Mouse (Mus musculus) adrenal gland, adult 18-20 months (tissue): Measurements from ENCODE around the gene Rbbp4. TPM values are rescaled to one million over a fixed set of nuclear protein-coding genes. Genes with fewer than 3 reads are reported as not detected.
"Not testable (repeated sequence)": the region's sequence is repeated elsewhere in the genome, so short reads cannot be mapped to it uniquely, and the experiment has no call there.

Experiments used
- DNase-seq, 2 experiments: peaks; one replicate each; pipeline ENCODE4 v3.0.0; 2021 to 2022; ENCODE audit warnings: low spot score in 2 of 2
- long read RNA-seq, 2 experiments: library from polyadenylated mRNA; stranded (forward); transcript quantifications; one replicate each; pipeline ENCODE4 v2.0.0; 2021
- total RNA-seq, 2 experiments: library from RNA; stranded (reverse); gene quantifications; 1 replicate in 1 of 2; 2 replicates in 1 of 2; pipeline ENCODE4 v1.2.3; 2021

Gene Rbbp4
- total RNA-seq = 100 to 1,000 TPM; 128 to 132 TPM
- long read RNA-seq, experiment 1, full-length matches to known transcripts = 3 of 10 reads
- long read RNA-seq, experiment 1, partial matches to known transcripts = 0 of 10 reads
- long read RNA-seq, experiment 1, other reads (novel, unspliced or antisense) = 7 of 10 reads
- long read RNA-seq, experiment 2, full-length matches to known transcripts = 65 of 97 reads
- long read RNA-seq, experiment 2, partial matches to known transcripts = 6 of 97 reads
- long read RNA-seq, experiment 2, other reads (novel, unspliced or antisense) = 26 of 97 reads

DNA sequence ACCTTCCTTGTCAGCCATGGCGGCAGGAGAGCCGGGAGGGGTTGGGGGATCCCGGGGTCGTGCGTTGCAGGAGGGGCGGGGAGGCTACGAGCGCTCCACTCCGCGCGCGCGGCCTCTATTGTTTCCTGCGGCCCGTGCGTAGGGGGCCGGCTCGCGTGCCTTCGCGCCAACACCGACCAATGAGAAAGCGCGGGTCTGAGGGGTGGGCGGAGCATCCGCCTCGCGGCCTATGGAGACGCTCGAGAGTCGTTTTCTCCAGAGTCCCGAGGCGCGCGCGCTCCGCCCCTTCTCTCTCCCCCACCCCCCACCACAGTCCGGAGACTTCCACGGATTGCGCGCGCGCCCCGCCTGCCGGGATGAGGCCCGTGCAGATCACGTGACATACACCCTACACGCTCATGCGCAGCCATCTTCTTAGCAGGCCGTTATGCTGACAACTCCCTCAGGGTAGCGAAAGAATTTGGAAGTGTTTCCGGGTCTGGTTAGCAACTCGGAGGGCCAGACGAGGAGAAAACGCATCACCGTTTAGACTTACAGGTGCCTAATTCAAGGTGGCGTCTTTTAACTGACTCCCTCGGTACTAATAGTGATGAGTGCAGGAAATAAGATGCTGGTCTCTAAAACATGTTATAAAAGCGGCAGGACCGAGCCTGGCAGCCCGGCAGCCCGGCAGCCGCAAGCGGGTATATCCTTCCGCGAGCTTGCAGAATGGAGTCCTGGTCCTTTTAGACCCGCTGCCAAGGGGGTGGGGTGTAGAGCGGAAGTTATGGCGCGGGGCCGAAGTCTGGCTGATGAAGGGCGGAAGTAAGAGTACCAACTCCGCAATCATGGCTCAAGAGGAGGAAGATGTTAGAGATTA lies at the start of gene Rbbp4, which contains the start of gene Zbtb8os:
Gene Rbbp4 (minus strand): TSS at position 155 of the 859 bp plus-strand sequence.
Gene Zbtb8os (plus strand): TSS at position 480 of the 859 bp plus-strand sequence.
- DNase-seq = peak; percentile 91 to 94

DNA sequence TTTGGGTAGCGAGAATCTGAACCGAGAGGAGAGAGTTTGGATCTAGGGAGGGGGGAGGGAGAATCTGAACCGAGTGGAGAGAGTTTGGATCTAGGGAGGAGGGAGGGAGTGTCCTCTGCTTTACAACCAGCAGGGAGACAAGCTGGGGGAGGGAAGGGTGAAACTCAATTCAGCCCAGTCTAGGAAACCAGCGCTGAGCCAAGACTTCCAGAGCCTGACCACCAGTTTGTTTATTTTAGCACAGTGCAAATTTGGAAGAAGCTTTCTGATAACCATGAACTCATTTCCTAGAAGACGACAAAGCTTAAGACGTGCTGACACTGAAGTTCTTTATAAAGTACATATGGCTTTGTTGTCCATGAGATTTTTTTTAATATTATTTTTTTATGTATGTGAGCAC lies 49.3 kb upstream of the Rbbp4 start:
- DNase-seq = no peak

DNA sequence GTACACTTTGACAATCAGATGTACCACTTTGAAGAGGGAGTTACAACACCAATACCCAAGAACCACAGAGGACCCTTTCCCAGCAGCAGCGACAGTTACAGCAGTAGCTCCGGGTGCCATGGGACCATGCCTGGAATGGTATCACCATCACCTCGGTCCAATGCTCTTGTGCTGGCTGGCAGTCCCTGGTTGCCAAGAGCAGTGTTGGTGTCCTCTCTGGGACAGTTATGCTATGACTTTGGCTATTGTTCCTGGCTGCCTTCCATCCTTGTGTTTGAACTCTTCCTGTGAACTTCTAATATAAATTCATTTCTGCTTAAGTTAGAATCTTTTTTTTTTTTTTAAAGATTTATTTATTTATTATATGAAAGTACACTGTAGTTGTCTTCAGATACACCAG lies 48.4 kb upstream of the Rbbp4 start:
- DNase-seq = no peak

DNA sequence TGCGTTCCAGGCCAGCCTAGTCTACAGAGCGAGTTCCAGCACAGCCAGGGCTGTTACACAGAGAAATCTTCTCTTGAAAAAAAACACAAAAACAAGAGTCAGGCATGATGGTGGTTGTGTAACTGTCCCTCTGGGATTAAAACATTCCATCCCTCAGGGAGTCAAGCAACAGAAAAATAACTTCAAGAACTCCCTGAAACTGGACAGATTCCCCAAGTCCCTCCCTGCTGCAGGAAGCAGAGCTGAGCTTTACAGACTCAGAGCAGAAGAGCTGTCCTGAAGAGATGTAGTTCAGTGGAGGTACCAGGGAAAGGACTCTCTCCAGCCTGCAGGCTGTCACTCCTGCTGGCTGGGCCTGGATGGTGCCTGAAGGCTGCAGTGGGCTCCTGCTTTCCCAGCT lies 47.3 kb upstream of the Rbbp4 start:
- no peak for DNase-seq

DNA sequence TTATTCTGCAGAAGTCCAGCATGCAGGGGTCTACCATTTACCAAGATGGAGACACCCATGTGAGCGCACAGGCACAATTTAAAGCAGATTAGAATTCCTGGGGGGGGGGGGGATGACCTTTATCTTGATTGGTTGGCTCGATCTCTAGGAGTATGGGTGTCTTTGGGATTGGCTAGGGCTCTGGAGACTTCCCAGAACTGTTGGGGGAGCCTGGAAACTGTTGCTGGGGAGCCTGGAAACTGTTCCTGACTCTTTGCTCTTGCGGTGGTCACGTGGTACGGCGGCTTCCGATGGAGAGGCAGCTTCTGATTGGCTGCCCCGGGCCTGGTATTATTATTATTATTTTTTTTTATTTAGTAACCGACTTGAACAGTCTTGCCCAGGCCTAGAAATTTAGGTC lies 46.9 kb upstream of the Rbbp4 start:
- DNase-seq = no peak

DNA sequence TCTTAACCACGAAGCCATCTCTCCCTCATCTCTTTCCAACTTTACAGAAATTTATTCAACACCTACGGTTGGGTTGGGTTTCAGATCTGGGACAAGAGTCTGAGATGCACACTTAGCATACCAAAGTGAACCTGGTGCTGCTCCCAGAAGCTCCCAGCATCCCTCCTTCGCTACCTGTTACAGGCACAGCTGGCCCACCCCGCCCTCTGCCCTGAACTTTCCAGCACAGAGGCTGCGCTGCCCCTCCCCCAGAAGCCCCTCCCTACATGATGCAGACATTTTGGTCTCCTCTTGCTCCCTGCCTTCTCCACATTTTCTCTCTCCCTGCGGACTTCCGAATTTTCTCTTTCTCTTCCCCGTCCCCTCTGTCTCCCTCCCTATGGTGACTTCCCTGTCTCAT lies 46.0 kb upstream of the Rbbp4 start:
- DNase-seq = no peak

DNA sequence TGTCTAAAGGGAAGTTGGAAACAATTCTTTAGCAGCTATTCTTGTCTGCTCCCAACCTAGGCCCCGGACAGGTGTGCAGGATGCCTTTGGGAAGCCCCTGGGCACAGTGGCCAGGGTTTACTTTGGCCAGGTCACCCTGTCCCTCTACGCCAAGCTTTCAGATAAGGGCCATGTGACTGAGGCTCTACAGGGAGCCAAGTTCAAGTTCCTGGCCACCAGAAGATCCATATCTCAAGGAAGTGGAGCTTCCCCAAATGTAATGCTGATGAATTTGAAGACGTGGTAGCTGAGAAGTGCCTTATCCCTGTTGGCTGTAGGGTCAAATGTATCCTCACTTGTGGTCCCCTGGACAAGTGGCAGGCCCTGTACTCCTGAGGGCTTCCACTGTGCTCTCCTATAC lies 44.6 kb upstream of the Rbbp4 start:
- no peak for DNase-seq

DNA sequence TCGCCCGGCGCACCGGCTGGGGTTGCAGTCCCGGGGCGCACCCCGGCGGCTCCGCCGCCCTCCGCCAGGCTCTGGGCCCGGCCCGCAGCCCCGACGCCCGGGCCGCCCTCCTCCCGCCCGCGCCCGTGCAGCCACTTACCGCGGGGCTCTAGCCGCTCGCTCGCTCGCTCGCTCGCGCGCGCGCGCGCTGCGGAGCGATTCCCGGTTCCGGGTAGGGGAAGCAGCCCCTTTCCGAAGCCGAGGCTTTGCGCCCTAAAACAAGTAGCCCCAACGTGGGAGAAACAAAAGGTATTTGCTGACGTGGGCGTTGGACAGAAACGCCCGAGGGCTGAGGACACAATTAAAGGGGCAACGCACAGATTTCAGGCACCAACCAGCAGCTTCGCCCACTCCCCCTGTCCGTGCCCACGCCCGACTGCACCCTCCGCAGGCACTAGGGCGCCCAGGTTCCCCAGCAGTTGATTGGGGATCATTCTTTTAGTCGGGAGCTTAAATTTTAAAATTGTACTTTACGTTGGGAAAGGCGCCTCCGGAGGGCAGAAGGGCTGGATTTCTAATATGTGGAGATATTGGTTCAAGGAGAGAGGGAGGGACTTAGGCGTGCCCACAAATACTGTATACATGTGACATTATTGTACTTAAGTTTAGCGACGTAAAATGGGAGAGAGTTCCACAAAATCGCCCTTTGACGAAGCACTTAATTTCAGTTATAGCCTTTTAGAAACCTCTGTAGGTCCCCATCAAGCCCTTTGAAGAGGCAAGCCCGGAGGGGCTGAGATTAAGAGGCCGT lies 42.6 kb upstream of the Rbbp4 start, which contains the start of gene Zbtb8a:
Gene Zbtb8a (minus strand): TSS at position 516 of the 790 bp plus-strand sequence.
- peak; percentile 48 to 50 for DNase-seq

DNA sequence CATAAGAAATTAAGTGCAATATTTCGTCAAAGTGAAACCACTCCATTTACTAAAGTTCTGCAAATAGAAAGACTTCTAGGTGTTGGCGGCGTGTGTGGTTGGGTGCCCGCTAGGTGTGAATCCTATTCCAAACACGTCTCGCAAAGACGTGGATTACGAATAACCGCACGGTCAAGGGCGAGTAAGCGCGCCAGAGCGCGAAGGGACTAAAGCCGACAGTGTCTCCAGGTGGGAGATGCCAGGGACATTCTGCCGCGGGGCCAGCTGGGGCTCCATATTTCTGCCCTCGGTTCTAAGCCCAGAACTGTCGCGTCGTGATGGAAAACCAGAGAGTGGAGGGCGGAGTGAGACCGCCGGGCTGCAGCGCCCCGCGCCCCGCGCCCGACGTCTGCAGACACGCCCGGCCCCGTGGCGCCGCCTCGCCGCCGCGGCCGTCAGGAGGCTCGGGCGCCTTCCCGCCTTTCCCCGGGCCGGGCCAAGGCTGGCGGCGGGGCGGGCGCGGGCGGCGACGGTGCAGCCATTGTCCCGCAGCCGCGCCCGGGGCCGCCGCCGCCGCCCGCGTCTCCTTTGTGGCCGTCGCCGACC lies 41.9 kb upstream of the Rbbp4 start:
- peak; percentile 47 to 60 for DNase-seq

DNA sequence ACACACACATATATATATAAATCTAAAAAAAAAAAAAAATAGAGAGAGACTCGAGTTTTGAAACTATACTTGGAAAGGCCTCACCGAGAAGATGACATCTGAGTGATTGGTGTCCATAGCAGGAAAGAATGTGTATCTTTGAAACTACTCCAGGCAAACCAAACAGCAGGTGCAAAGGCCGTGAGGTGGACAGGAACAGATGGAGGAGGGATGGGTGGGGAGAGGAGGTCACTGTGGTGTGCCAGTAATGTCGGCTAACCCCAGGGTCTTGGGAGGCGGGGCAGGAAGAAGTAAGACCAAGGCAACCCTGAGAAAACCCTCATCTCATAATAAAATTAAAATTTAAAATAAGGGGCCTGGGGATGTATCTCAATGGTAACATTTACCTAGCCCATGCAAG lies 40.7 kb upstream of the Rbbp4 start:
- DNase-seq = no peak

DNA sequence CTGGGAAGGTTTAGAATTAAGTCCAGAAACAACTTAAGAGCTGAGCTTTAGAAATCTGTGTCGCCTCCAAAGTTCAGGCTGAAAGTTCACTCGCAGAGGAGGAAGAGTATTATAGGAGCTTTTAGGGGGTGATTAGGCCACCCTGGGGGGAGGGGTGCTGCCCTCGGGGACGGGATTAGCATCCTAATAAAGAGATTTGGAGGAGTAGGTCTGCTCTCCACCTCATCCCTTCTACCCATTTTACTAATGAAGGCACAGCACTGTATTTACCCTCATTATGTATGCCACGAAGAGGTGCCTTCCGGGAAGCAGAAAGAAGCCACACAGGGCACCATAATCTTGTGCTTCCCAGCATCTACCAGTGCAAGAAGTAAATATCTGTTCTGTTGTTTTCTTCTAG lies 39.8 kb upstream of the Rbbp4 start:
- no peak for DNase-seq

DNA sequence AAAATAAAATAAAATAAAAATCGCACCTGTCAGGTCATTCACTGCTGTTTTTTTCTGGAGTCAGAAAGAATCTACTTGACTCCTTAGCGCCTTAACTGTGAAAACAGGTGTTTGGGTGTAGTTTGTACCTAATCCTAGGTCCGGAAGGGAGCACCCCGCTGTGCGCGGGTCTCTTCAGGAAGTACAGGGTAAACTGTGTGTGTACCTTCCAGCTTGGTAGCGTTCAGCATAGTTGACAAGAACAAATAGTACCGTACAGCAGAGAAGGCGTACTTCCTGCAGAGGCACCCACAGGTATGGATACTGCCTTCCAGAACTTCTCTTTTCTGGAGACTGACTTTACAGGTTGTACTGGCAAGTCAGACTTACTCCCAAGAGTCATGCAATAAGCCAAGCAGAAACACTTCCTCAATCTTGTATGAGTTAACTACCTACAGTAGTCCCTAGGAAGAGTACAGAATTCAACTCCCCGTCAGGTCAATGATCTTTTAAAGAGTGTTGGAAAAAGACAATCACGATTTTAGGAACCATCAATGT lies 39.1 kb upstream of the Rbbp4 start:
- no peak for DNase-seq

DNA sequence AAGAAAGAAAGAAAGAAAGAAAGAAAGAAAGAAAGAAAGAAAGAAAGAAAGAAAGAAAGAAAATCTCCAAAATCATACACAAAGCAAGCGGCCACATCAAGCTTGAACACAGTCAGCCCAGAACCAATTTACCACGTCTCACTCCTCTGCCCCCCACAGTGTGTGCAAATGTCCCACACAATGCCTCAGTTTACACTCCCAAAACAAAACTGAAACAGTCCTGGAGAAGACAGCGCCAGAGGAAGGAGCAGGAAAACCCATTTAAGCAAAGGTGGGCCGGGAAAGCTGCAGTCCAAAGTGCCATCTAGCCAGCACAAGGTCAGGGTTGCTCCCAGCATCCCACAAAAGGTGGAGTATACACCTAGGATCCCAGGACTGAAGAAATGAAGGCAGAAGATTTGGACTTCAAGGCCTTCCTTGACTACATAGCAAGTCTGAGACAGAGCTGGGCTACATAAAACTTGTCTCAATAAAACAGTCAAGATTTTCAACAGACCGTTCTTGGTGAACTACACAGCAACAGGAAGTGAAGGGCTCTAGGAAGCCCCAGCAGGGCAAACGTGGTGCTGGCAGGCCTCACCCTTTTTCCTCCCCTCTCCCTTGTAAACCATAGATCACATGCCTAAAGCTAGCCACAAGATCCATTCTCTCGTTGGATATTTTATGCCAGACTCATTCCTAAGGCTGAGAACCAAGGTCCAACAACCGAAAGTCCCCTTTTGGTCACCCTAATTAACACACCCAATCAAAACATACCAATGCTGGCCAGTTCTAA lies 38.2 kb upstream of the Rbbp4 start:
- DNase-seq = no peak

DNA sequence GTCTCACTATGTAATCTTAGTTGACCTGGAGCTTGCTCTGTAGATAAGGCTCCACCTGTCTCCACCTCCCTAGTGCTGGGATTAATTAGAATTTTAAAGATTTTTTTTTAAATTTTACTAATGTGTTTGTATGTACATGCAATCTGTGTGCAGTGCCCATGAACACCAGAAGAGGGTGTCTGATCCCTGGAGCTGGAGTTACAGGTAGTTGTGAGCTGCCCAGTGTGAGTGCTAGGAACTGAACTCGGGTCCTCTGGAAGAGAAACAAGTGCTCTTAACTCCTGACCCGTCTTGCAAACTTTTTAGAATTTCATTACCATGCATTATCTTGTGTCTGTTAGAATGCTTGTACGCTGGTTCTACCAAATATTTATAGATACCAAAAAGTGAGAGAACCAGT lies 36.2 kb upstream of the Rbbp4 start:
- no peak for DNase-seq

DNA sequence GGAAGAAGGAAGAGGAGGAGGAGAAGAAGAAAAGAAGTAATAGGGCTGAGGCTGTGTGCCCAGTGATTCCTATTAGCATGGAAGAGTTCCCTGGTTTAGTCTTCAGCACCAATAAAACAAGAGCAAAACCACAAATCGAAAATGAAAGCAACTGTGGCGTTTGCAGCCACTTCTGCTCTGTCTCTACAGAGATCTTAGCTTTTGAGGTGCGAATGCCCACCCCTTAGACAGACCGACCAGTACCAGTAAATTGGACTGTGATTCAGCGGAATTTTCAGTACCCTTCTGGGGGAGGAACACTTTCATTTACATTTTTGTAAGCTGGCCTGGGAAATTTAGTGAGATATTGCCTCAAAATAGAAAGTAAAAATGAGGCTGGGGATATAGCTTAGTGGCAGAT lies 30.1 kb upstream of the Rbbp4 start:
- no peak for DNase-seq

DNA sequence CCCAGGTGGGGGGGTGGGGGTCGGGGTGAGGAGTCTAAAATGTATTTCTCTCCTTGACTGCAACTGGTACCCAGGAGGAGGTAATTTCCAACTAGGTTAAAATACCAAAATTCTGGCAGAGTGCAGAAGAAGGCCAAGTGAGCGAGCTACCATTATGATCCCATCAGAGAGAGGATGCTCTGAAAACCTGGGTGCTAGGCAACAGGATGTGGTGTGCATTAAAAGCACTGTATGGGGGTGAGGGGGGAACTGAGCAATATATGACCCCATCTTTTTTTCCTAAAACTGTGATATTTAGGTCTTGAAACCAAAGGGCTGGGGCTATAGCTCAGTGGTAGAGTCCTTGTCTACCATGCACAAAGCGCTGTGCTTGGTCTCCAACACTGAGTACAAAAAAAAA lies 29.2 kb upstream of the Rbbp4 start:
- DNase-seq = no peak

DNA sequence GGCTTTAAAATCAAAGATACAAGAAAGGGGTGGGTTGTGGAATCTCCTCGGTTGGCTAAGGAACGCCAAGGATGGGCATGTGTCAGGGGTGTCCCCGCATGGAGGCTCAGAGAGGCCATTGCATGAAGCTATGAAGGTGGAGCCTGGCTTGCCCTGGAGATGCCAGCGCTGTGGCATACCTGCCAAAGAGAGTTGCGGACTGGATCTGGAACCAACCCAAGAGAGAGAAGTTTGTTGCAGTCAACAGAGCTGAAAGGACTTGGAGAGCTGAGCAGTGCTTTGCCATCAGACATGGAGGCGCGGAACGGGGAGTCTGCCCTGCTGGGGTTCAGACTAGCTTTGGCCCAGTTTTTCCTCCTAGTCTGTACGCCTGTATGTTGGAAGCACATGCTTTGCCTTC lies 28.3 kb upstream of the Rbbp4 start:
- no peak for DNase-seq

DNA sequence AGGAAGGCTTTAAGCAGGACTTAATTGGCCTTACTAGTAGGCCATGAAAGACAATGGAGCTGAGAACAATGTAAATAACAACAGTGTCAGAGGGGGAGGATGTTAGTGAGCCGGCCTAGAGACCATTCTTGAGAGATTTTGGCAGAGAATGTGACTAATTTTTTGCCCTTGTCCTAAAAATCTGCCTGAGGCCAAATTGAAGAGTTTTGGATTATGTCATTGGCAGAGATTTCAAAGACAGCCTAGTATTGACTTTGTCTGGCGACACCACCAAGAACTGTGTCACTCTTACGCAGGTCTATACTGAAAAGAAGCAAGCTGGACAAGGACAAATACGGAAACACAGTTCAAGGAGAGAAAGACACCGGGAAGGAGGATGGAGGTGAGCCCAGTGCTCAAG lies 27.6 kb upstream of the Rbbp4 start:
- no peak for DNase-seq

DNA sequence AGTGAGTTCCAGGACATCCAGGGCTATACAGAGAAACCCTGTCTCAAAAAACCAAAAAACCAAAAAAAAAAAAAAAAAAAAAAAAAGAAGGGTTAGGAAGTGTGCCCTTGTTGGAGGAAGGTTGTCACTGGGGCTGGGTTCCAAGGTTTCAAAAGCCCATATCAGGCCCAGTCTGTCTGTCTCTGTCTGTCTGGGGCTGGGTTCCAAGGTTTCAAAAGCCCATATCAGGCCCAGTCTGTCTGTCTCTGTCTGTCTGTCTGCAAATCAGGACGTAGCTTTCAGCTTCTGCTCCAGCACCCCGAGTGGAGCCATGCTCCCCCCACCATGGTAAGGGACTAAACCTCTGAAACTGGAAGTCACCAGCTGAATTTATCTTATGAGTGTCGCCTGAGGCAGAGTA lies 27.1 kb upstream of the Rbbp4 start:
- not testable (repeated sequence) for DNase-seq

DNA sequence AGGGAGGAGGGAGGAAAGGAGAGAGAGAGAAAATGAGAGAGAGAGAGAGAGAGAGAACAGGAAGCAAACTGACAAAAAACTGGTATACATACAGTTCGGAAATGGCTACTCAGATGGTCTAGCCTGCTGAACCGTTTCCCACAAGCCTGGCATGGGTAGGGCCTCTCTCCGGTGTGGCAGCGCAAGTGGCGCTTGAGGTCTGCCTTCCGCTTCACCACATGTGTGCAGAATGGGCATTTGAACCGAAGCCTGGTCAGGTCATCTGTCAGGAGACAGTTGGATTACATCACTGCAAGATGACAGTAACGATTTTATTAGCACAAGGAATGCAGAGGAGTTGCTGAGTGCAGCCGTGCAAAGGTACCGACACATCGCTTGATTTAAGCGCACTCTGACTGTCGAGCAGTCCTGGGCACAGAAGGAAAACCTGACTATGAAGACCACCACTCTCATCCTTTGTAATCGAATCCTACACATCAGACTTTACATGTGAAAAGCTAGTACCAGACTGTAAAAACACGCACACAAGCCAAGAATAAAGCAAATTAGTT lies 22.5 kb upstream of the Rbbp4 start:
- no peak for DNase-seq
